Mouse (Mus musculus) forebrain, embryonic 15.5 days (tissue): ENCODE results near the gene Arid3c. TPM values are rescaled to one million over a fixed set of nuclear protein-coding genes. Genes with fewer than 3 reads are reported as not detected.
"Not testable (repeated sequence)": the region's sequence is repeated elsewhere in the genome, so short reads cannot be mapped to it uniquely, and the experiment has no call there.

ENCODE experiments used
- ATAC-seq: fragments of 200-750 bp; cut with Nextera tagmentation; replicated peaks from 2 replicates; pipeline ENCODE4 v1.8.0; 2017; ENCODE audit warnings: mild to moderate bottlenecking, moderate TSS enrichment, moderate library complexity
- H3K27ac ChIP-seq: fragments of 300-500 bp; sonication (generic); replicated peaks from 2 replicates; pipeline ENCODE4 v1.5.1; 2015; ENCODE audit warnings: mild to moderate bottlenecking, inconsistent platforms
- H3K27me3 ChIP-seq: fragments of 300-500 bp; sonication (generic); 2 replicates; pipeline ENCODE4 v1.6.1; 2015; ENCODE audit warnings: inconsistent platforms
- H3K36me3 ChIP-seq: fragments of 300-500 bp; sonication (generic); 2 replicates; pipeline ENCODE4 v1.6.1; 2015; ENCODE audit warnings: mild to moderate bottlenecking, inconsistent platforms
- H3K4me1 ChIP-seq: fragments of 300-500 bp; sonication (generic); 2 replicates; pipeline ENCODE4 v1.6.1; 2015; ENCODE audit warnings: inconsistent platforms
- H3K4me2 ChIP-seq: fragments of 300-500 bp; sonication (generic); replicated peaks from 2 replicates; pipeline ENCODE4 v1.6.1; 2015; ENCODE audit warnings: mild to moderate bottlenecking, inconsistent platforms
- H3K4me3 ChIP-seq: fragments of 300-500 bp; sonication (generic); 2 replicates; pipeline ENCODE4 v1.5.1; 2015; ENCODE audit warnings: mild to moderate bottlenecking, inconsistent platforms
- H3K9ac ChIP-seq: fragments of 300-500 bp; sonication (generic); replicated peaks from 2 replicates; pipeline ENCODE4 v1.6.1; 2015; ENCODE audit warnings: mild to moderate bottlenecking, inconsistent platforms
- H3K9me3 ChIP-seq: fragments of 300-500 bp; sonication (generic); 2 replicates; pipeline ENCODE4 v1.6.1; 2016; ENCODE audit warnings: inconsistent platforms
- WGBS: fragments of 180-500 bp; shearing (Covaris S2); methylation state at CpG from one replicate; pipeline ENCODE4 v1.1.7; 2015; ENCODE audit warnings: mixed read lengths; 5-methylcytosine and 5-hydroxymethylcytosine counted together
- polyA plus RNA-seq: library from polyadenylated mRNA; unstranded; fragments of >200 nt; fragmentation: Nextera tagmentation; extraction: Ambion mirVana; gene quantifications from 2 replicates; pipeline ENCODE4 v1.2.1, GENCODE M21; 2015

Gene Arid3c
- polyA plus RNA-seq, 1 experiment from 2014 or later, result 0.13 TPM

- not testable (repeated sequence) for H3K9ac ChIP-seq, H3K36me3 ChIP-seq, H3K9me3 ChIP-seq, H3K27me3 ChIP-seq
- Histone ChIP-seq H3K4me2 (0 out of 2 replicates have a peak overlapping the region, but pooled peaks have one; percentile 31), H3K27ac (peak overlapping the region; percentile 75; the same call in 1 of the 2 replicates), H3K4me3 (peak overlapping the region; percentile 25; the same call in 1 of the 2 replicates), H3K4me1 (peaks cover 57% of the 10 kb centered on the region)
- WGBS, result 6% methylated on average over 2 of the region's 27 CpGs
- peak; percentile 26 for ATAC-seq
Observed at GRCm38 (mm10) chr4:41683303-41683702, 47.6 kb downstream of the Arid3c start.

DNA sequence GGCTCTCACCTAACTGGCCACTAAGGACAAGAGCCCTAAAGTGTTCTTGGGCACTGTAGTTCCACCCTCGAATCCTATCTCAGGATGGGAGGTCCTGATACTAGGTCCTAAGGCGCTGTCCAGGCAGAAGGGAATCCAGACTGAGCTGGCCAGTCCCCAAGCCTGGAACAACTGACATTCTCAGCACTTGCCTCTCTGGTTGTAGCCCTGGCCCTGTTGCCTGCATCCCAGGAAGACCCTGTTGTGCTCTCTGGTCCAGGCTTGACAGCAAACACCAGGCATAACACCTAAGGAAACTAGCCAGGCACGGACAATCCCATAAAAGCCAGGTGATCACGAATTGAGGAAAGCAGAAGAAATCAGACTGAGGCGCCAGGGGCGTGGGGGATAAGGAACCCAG, 48.2 kb downstream of the Arid3c start:
- H3K9me3 ChIP-seq, result no peaks in the 10 kb centered on the region
- H3K4me2 ChIP-seq, result peak overlapping the region; percentile 5; the same call in 1 of the 2 replicates
- H3K27ac ChIP-seq, result peak overlapping the region; percentile 75
- H3K4me1 ChIP-seq, result peaks cover 62% of the 10 kb centered on the region
- no peak overlapping the region for H3K4me3 ChIP-seq
- peak overlapping the region; percentile 24; the same call in 1 of the 2 replicates for H3K9ac ChIP-seq
- H3K27me3 ChIP-seq, result no peaks in the 10 kb centered on the region
- H3K36me3 ChIP-seq, result no peaks in the 10 kb centered on the region
- no peak for ATAC-seq
- 29% methylated on average over 6 of the region's 6 CpGs for WGBS

GRCm38 (mm10) chr4:41681947-41682346, 49.0 kb downstream of the Arid3c start:
- no peak overlapping the region for H3K9ac ChIP-seq
- peak; percentile 37 for ATAC-seq
- H3K4me1 ChIP-seq, result peaks cover 68% of the 10 kb centered on the region
- no peak overlapping the region for H3K4me3 ChIP-seq
- H3K36me3 ChIP-seq, result no peaks in the 10 kb centered on the region
- no peaks in the 10 kb centered on the region for H3K27me3 ChIP-seq
- WGBS, result 50% methylated on average over 10 of the region's 10 CpGs
- no peak overlapping the region for H3K4me2 ChIP-seq
- H3K9me3 ChIP-seq, result no peaks in the 10 kb centered on the region
- H3K27ac ChIP-seq, result peak overlapping the region; percentile 75

- peaks cover 73% of the 10 kb centered on the region for H3K4me1 ChIP-seq
- WGBS, result 31% methylated on average over 4 of the region's 4 CpGs
- H3K27me3 ChIP-seq, result no peaks in the 10 kb centered on the region
- H3K4me3 ChIP-seq, result no peak overlapping the region
- H3K9ac ChIP-seq, result no peak overlapping the region
- H3K4me2 ChIP-seq, result no peak overlapping the region
- H3K9me3 ChIP-seq, result no peaks in the 10 kb centered on the region
- ATAC-seq, result no peak
- peak overlapping the region; percentile 46 for H3K27ac ChIP-seq
- no peaks in the 10 kb centered on the region for H3K36me3 ChIP-seq
Observed at GRCm38 (mm10) chr4:41681176-41681575, 49.8 kb downstream of the Arid3c start.

DNA sequence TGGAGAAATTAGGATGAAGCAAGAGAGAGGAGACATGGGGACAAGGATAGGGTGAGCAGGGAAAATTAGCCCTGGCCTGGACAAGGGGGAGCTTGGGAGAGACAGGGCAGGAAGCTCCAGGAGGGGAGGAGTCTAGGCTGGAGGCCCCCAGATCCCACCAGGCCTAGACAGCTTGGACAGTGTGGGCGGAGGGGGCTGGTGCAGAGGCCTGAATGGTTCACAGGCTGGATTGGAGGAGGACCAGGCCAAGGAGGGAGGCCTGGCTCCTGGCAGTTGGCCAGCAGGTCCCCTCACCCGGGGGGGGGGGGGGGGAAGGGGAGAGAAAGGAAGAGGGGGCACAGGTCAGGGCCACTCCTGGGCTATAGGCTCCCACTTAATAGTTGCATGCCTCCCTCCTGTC, 51.7 kb downstream of the Arid3c start:
- Histone ChIP-seq H3K4me2 (no peak overlapping the region), H3K4me1 (peaks cover 82% of the 10 kb centered on the region), H3K4me3 (no peak overlapping the region), H3K27ac (0 out of 2 replicates have a peak overlapping the region, but pooled peaks have one; percentile 8), H3K9me3 (no peaks in the 10 kb centered on the region), H3K36me3 (no peaks in the 10 kb centered on the region), H3K9ac (no peak overlapping the region), H3K27me3 (no peaks in the 10 kb centered on the region)
- 17% methylated on average over 2 of the region's 2 CpGs for WGBS
- no peak for ATAC-seq

DNA sequence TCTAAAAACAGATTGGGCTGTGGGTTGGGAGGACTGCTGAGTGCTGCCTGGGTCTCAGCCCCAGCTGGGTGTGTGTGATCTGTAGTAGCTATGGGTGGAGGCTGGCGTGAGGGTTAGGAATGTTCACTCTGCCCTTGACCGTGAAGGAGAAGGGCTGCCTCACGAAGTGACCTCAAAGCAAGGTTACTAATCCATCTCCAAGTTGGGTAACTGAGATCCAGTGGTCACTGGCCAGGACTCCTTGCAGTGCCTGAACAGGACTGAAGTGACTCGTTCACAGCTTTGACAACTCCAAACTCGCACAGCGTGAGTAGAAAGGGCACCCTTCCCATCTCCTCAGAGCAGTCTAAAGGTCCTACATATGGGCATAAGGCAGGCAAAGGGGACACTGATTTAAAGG, 52.1 kb downstream of the Arid3c start:
- Histone ChIP-seq H3K4me2 (no peak overlapping the region), H3K27me3 (no peaks in the 10 kb centered on the region), H3K9ac (no peak overlapping the region), H3K4me3 (no peak overlapping the region), H3K27ac (0 out of 2 replicates have a peak overlapping the region, but pooled peaks have one; percentile 8), H3K36me3 (no peaks in the 10 kb centered on the region), H3K9me3 (no peaks in the 10 kb centered on the region), H3K4me1 (peaks cover 79% of the 10 kb centered on the region)
- 69% methylated on average over 6 of the region's 6 CpGs for WGBS
- ATAC-seq, result no peak

DNA sequence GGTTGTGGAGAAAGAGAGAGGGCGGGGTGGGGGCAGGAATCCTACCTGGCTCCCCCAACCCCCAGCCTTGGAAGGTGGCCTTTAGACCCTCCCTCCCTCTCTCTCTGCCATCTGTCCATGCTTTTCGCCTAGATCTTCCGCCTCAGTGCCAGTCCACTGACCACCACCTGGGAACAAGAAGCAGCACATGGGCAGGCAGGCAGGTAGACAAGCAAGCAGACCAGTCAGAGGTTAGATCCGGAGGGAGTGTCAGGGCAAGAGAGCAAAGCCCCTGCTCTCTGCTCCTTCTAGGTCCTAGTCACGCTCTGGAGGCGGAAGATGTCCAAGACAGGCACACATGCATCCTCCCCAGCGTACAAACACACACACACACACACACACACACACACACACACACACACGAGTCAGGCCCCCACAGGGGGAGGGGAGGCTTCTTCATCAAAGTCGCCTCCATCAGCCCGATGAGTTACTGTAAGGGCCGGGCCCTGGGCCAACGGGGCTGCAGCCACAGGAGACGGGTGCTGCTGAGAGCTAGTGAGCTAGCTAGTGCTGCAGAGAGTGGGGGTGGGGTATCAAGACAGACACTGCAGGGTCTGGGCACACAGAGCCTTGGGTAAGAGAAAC, 53.8 kb downstream of the Arid3c start:
- Histone ChIP-seq H3K4me1 (peaks cover 82% of the 10 kb centered on the region), H3K36me3 (no peaks in the 10 kb centered on the region), H3K4me2 (no peak overlapping the region), H3K9me3 (no peaks in the 10 kb centered on the region), H3K27me3 (no peaks in the 10 kb centered on the region), H3K4me3 (no peak overlapping the region), H3K27ac (peak overlapping the region; percentile 58), H3K9ac (no peak overlapping the region)
- ATAC-seq, result peak; percentile 41; the same call in 1 of the 2 replicates
- WGBS, result 27% methylated on average over 12 of the region's 13 CpGs

- no peak overlapping the region; the same call in 1 of the 2 replicates for H3K4me2 ChIP-seq
- 39% methylated on average over 17 of the region's 17 CpGs for WGBS
- no peak for ATAC-seq
Observed at GRCm38 (mm10) chr4:41676248-41677005, 54.5 kb downstream of the Arid3c start.

More at GRCm38 (mm10) chr4:41676248-41677005, 54.5 kb downstream of the Arid3c start:
- no peaks in the 10 kb centered on the region for H3K27me3 ChIP-seq
- no peaks in the 10 kb centered on the region for H3K36me3 ChIP-seq
- H3K27ac ChIP-seq, result peak overlapping the region; percentile 58
- no peaks in the 10 kb centered on the region for H3K9me3 ChIP-seq
- no peak overlapping the region for H3K4me3 ChIP-seq
- 0 out of 2 replicates have a peak overlapping the region, but pooled peaks have one; percentile 22 for H3K9ac ChIP-seq
- peaks cover 84% of the 10 kb centered on the region for H3K4me1 ChIP-seq

Other genes starting within 250 kb of the Arid3c start
- 2.8 and 3.1 TPM in 2 replicates for gene AI464131, start 228.1 kb downstream of the Arid3c start, polyA plus RNA-seq
- 9.4 and 15.7 TPM in 2 replicates for gene 1110017D15Rik, start 213.8 kb downstream of the Arid3c start, polyA plus RNA-seq
- 14.3 and 14.7 TPM in 2 replicates for gene Fam219a, start 161.6 kb downstream of the Arid3c start, polyA plus RNA-seq
- 2.0 TPM in 2 replicates for gene Dnaic1, start 161.4 kb downstream of the Arid3c start, polyA plus RNA-seq
- 58.3 and 66.4 TPM in 2 replicates for gene Enho, start 90.8 kb downstream of the Arid3c start, polyA plus RNA-seq
- 15.8 and 16.6 TPM in 2 replicates for gene Cntfr, start 34.1 kb downstream of the Arid3c start, polyA plus RNA-seq
- 23.8 and 26.4 TPM in 2 replicates for gene Il11ra1, start 31.2 kb downstream of the Arid3c start, polyA plus RNA-seq
- 58.0 and 70.0 TPM in 2 replicates for gene Rpp25l, start 17.6 kb downstream of the Arid3c start, polyA plus RNA-seq
- gene Dctn3, start 8.0 kb downstream of the Arid3c start, polyA plus RNA-seq, result 304 and 307 TPM in 2 replicates
- gene Galt, start 24.1 kb upstream of the Arid3c start, polyA plus RNA-seq, result 22.7 and 23.5 TPM in 2 replicates
- gene Sigmar1, start 25.0 kb upstream of the Arid3c start, polyA plus RNA-seq, result 46.3 and 46.5 TPM in 2 replicates
- 213 and 219 TPM in 2 replicates for gene Ccl27a, start 43.1 kb upstream of the Arid3c start, polyA plus RNA-seq
- gene Gm21541, start 172.5 kb upstream of the Arid3c start, polyA plus RNA-seq, result not detected in 2 replicates
- 9.8 and 11.2 TPM in 2 replicates for gene Gm20878, start 210.4 kb upstream of the Arid3c start, polyA plus RNA-seq
- gene Fam205a4, start 234.9 kb upstream of the Arid3c start, polyA plus RNA-seq, result 0.40 and 0.60 TPM in 2 replicates